Mouse (Mus musculus) embryonic stem cell, embryonic (primary cell): Measurements from ENCODE around the gene Rbfox1.

Experiments used
- CTCF ChIA-PET, 4 experiments: fragments of 300-600 bp in 2 of 4; fragments of 350-600 bp in 2 of 4; sonication (Branson Sonifier 250); formaldehyde crosslinking; loops; one replicate each; lab custom pipeline; 2022; ENCODE audit warnings: inconsistent platforms in 2 of 4; lab: Charles Lee
- POLR2A ChIA-PET, 4 experiments: fragments of 300-600 bp in 2 of 4; fragments of 350-600 bp in 2 of 4; sonication (Branson Sonifier 250); formaldehyde crosslinking; loops; one replicate each; lab custom pipeline; 2022; ENCODE audit warnings: antibody characterized with exemption in 4 of 4, inconsistent platforms in 1 of 4; lab: Charles Lee

Rbfox1 gene

GRCm38 (mm10) chr16:5884746-5885689, at the start of gene Rbfox1:
Rbfox1 (plus strand) TSS chr16:5885355.
- ChIA-PET CTCF (interaction anchor here in 1 of 4 experiments (1.0 kb wide), 1 partner anchor 133 kb away, joined by 3 read pairs; no protein-coding TSS in a partner anchor), POLR2A (no interaction called here)

- POLR2A ChIA-PET: interaction anchor here in 2 of 4 experiments (0.6 to 0.7 kb wide), 2 partner anchors 55 to 910 kb away, joined by 4 read pairs; no protein-coding TSS in a partner anchor
- CTCF ChIA-PET: no interaction called here
Observed at GRCm38 (mm10) chr16:5836744-5837143, 48.4 kb upstream of the Rbfox1 start.

- ChIA-PET POLR2A (no interaction called here), CTCF (no interaction called here)
Observed at GRCm38 (mm10) chr16:5841167-5841566, 44.0 kb upstream of the Rbfox1 start.

- ChIA-PET POLR2A (interaction anchor here in 1 of 4 experiments (0.5 kb wide), 1 partner anchor 1833 kb away, joined by 3 read pairs; no protein-coding TSS in a partner anchor), CTCF (interaction anchor here in 1 of 4 experiments (0.7 kb wide), 1 partner anchor 85 kb away, joined by 3 read pairs; no protein-coding TSS in a partner anchor)
Observed at GRCm38 (mm10) chr16:5845645-5846044, 39.5 kb upstream of the Rbfox1 start.

- POLR2A ChIA-PET: no interaction called here
- CTCF ChIA-PET: interaction anchor here in 1 of 4 experiments (0.6 kb wide), 1 partner anchor 206 kb away, joined by 5 read pairs; no protein-coding TSS in a partner anchor
Observed at GRCm38 (mm10) chr16:5853055-5853454, 32.1 kb upstream of the Rbfox1 start.

- ChIA-PET CTCF (interaction anchor here in 1 of 4 experiments (1.0 kb wide), 1 partner anchor 18 kb away, joined by 3 read pairs; no protein-coding TSS in a partner anchor), POLR2A (no interaction called here)
Observed at GRCm38 (mm10) chr16:5864350-5864749, 20.8 kb upstream of the Rbfox1 start.

GRCm38 (mm10) chr16:5866966-5867365, 18.2 kb upstream of the Rbfox1 start:
- ChIA-PET POLR2A (interaction anchor here in 1 of 4 experiments (1.3 kb wide), 1 partner anchor 83 kb away, joined by 3 read pairs; no protein-coding TSS in a partner anchor), CTCF (no interaction called here)

GRCm38 (mm10) chr16:5870391-5870790, 14.8 kb upstream of the Rbfox1 start:
- ChIA-PET CTCF (interaction anchor here in 1 of 4 experiments (2.2 kb wide), 1 partner anchor 12 kb away, joined by 5 read pairs; no protein-coding TSS in a partner anchor), POLR2A (no interaction called here)

- ChIA-PET CTCF (interaction anchor here (0.6 to 1.1 kb wide), 42 partner anchors 10 to 599 kb away, joined by 3 to 12 read pairs (median 4); no protein-coding TSS in a partner anchor), POLR2A (interaction anchor here in 2 of 4 experiments (0.6 to 0.8 kb wide), 2 partner anchors 115 to 142 kb away, joined by 3 to 14 read pairs; no protein-coding TSS in a partner anchor)
Observed at GRCm38 (mm10) chr16:5881820-5882219, 3.3 kb upstream of the Rbfox1 start.

- CTCF ChIA-PET: no interaction called here
- POLR2A ChIA-PET: no interaction called here
Observed at GRCm38 (mm10) chr16:5885690-5886050, 515 bp downstream of the Rbfox1 start.

GRCm38 (mm10) chr16:5895564-5895963, 10.4 kb downstream of the Rbfox1 start:
- ChIA-PET CTCF (no interaction called here), POLR2A (no interaction called here)

GRCm38 (mm10) chr16:5898330-5898729, 13.2 kb downstream of the Rbfox1 start:
- ChIA-PET CTCF (interaction anchor here in 1 of 4 experiments (1.4 kb wide), 1 partner anchor 16 kb away, joined by 5 read pairs; no protein-coding TSS in a partner anchor), POLR2A (no interaction called here)

GRCm38 (mm10) chr16:5910742-5911141, 25.6 kb downstream of the Rbfox1 start:
- ChIA-PET POLR2A (no interaction called here), CTCF (no interaction called here)

- ChIA-PET POLR2A (interaction anchor here in 1 of 4 experiments (0.5 kb wide), 1 partner anchor 15 kb away, joined by 3 read pairs; no protein-coding TSS in a partner anchor), CTCF (no interaction called here)
Observed at GRCm38 (mm10) chr16:5911880-5912327, 26.7 kb downstream of the Rbfox1 start.

GRCm38 (mm10) chr16:5917937-5918336, 32.8 kb downstream of the Rbfox1 start:
- POLR2A ChIA-PET: no interaction called here
- CTCF ChIA-PET: interaction anchor here in 2 of 4 experiments (0.6 to 1.2 kb wide), 2 partner anchors 14 to 586 kb away, joined by 3 to 4 read pairs; no protein-coding TSS in a partner anchor

GRCm38 (mm10) chr16:5926986-5927385, 41.8 kb downstream of the Rbfox1 start:
- ChIA-PET POLR2A (interaction anchor here in 2 of 4 experiments (0.7 kb wide), 3 partner anchors 15 to 920 kb away, joined by 3 read pairs; no protein-coding TSS in a partner anchor), CTCF (interaction anchor here in 2 of 4 experiments (1.1 to 1.2 kb wide), 2 partner anchors 45 to 528 kb away, joined by 3 to 4 read pairs; no protein-coding TSS in a partner anchor)

GRCm38 (mm10) chr16:5931680-5932079, 46.5 kb downstream of the Rbfox1 start:
- ChIA-PET CTCF (interaction anchor here (0.6 to 2.3 kb wide), 25 partner anchors 8 to 539 kb away, joined by 3 to 11 read pairs (median 3); no protein-coding TSS in a partner anchor), POLR2A (interaction anchor here in 1 of 4 experiments (0.6 kb wide), 1 partner anchor 253 kb away, joined by 3 read pairs; no protein-coding TSS in a partner anchor)

GRCm38 (mm10) chr16:5940016-5940415, 54.9 kb downstream of the Rbfox1 start:
- ChIA-PET CTCF (interaction anchor here (0.6 to 1.8 kb wide), 4 partner anchors 8 to 827 kb away, joined by 3 to 4 read pairs (median 3); no protein-coding TSS in a partner anchor), POLR2A (no interaction called here)

- CTCF ChIA-PET: no interaction called here
- POLR2A ChIA-PET: no interaction called here
Observed at GRCm38 (mm10) chr16:5945682-5946081, 60.5 kb downstream of the Rbfox1 start.
